Mouse (Mus musculus): ENCODE measurements around the gene Elmod2. TPM values are rescaled to one million over a fixed set of nuclear protein-coding genes. Genes with fewer than 3 reads are reported as not detected.
A peak's percentile ranks its signal among the peaks of the same experiment; 100 is the strongest.
"Not testable (repeated sequence)": the region's sequence is repeated elsewhere in the genome, so short reads cannot be mapped to it uniquely, and the experiment has no call there.

The Elmod2 gene
- total RNA-seq (2021): 10 to 100 TPM; 14.6 to 15.6 TPM

- DNase-seq: peak; percentile 95 to 97
These were observed at the start of gene Elmod2 for GRCm38 (mm10) chr8:83331899-83332697. Gene Elmod2, minus strand, starts transcription at chr8:83332486.

GRCm38 (mm10) chr8:83381016-83381415, 48.7 kb upstream of the Elmod2 start:
- no peak for DNase-seq

- no peak for DNase-seq
These were observed 47.9 kb upstream of the Elmod2 start for GRCm38 (mm10) chr8:83380141-83380540.

GRCm38 (mm10) chr8:83377231-83377630, 44.9 kb upstream of the Elmod2 start:
- DNase-seq: no peak

GRCm38 (mm10) chr8:83363156-83363769, 31.0 kb upstream of the Elmod2 start:
- DNase-seq: no peak

GRCm38 (mm10) chr8:83351315-83351714, 19.0 kb upstream of the Elmod2 start:
- DNase-seq: no peak

- DNase-seq: no peak
These were observed 16.0 kb upstream of the Elmod2 start, which contains the start of gene Mgat4d for GRCm38 (mm10) chr8:83348263-83348662. Gene Mgat4d, plus strand, starts transcription at chr8:83348471.

- DNase-seq: no peak
These were observed 10.4 kb upstream of the Elmod2 start for GRCm38 (mm10) chr8:83342693-83343092.

- DNase-seq: no peak
These were observed 9.8 kb upstream of the Elmod2 start for GRCm38 (mm10) chr8:83342076-83342475.

- no peak for DNase-seq
These were observed 578 bp upstream of the Elmod2 start for GRCm38 (mm10) chr8:83332864-83333263.

- DNase-seq: peak; percentile 50 to 51
These were observed 753 bp downstream of the Elmod2 start for GRCm38 (mm10) chr8:83331567-83331898.

- no peak for DNase-seq
These were observed 4.4 kb downstream of the Elmod2 start for GRCm38 (mm10) chr8:83327889-83328288.

- no peak for DNase-seq
These were observed 9.2 kb downstream of the Elmod2 start for GRCm38 (mm10) chr8:83323056-83323455.

GRCm38 (mm10) chr8:83322374-83322773, 9.9 kb downstream of the Elmod2 start:
- no peak for DNase-seq

GRCm38 (mm10) chr8:83320543-83320942, 11.7 kb downstream of the Elmod2 start:
- no peak for DNase-seq

- DNase-seq: no peak
These were observed 16.6 kb downstream of the Elmod2 start for GRCm38 (mm10) chr8:83315691-83316090.

- not testable (repeated sequence) for DNase-seq
These were observed 17.2 kb downstream of the Elmod2 start for GRCm38 (mm10) chr8:83315084-83315483.

GRCm38 (mm10) chr8:83309836-83310235, 22.4 kb downstream of the Elmod2 start:
- no peak for DNase-seq

GRCm38 (mm10) chr8:83304946-83305345, 27.3 kb downstream of the Elmod2 start:
- DNase-seq: no peak

GRCm38 (mm10) chr8:83300135-83300534, 32.2 kb downstream of the Elmod2 start:
- no peak for DNase-seq

- DNase-seq: no peak
These were observed 34.9 kb downstream of the Elmod2 start for GRCm38 (mm10) chr8:83297375-83297774.

- DNase-seq: no peak
These were observed 42.1 kb downstream of the Elmod2 start, which contains the start of gene Ucp1 for GRCm38 (mm10) chr8:83290176-83290575. Gene Ucp1, plus strand, starts transcription at chr8:83290352.

GRCm38 (mm10) chr8:83285391-83285790, 46.9 kb downstream of the Elmod2 start:
- DNase-seq: no peak

- DNase-seq: no peak
These were observed 53.9 kb downstream of the Elmod2 start for GRCm38 (mm10) chr8:83278431-83278830.
